Mouse (Mus musculus): ENCODE measurements around the gene Cdkn2a. TPM values are rescaled to one million over a fixed set of nuclear protein-coding genes. Genes with fewer than 3 reads are reported as not detected.
A peak's percentile ranks its signal among the peaks of the same experiment; 100 is the strongest.

The Cdkn2a gene
- polyA plus RNA-seq, 1 experiment, result 0.17 TPM

- H3K4me1 ChIP-seq (ENCODE audit: control insufficient read depth, insufficient read depth, low read length), result no peaks in the 10 kb centered on the region
- no peak overlapping the region for H3K4me3 ChIP-seq (ENCODE audit: insufficient read depth, low read length)
- TF ChIP-seq CTCF (IDR thresholded peaks at IDR 0.05; ENCODE audit: extremely low read depth, insufficient read depth, low read length), result no peak
- no peak for TF ChIP-seq POLR2A (IDR thresholded peaks at IDR 0.05; ENCODE audit: extremely low read depth, insufficient read depth, low read length)
- H3K27ac ChIP-seq (ENCODE audit: insufficient read depth, low read length), result no peak overlapping the region
These were observed 7.7 kb upstream of the Cdkn2a start for GRCm38 (mm10) chr4:89302129-89302528.

GRCm38 (mm10) chr4:89299721-89300120, 5.3 kb upstream of the Cdkn2a start:
- TF ChIP-seq CTCF (IDR thresholded peaks at IDR 0.05; ENCODE audit: extremely low read depth, insufficient read depth, low read length) (no peak), POLR2A (IDR thresholded peaks at IDR 0.05; ENCODE audit: extremely low read depth, insufficient read depth, low read length) (no peak)
- Histone ChIP-seq H3K4me3 (ENCODE audit: insufficient read depth, low read length) (no peak overlapping the region), H3K27ac (ENCODE audit: insufficient read depth, low read length) (no peak overlapping the region), H3K4me1 (ENCODE audit: control insufficient read depth, insufficient read depth, low read length) (no peaks in the 10 kb centered on the region)

- Histone ChIP-seq H3K27ac (ENCODE audit: insufficient read depth, low read length) (no peak overlapping the region), H3K4me1 (ENCODE audit: control insufficient read depth, insufficient read depth, low read length) (no peaks in the 10 kb centered on the region), H3K4me3 (ENCODE audit: insufficient read depth, low read length) (peak overlapping the region; percentile 41; the same call in 1 of the 2 replicates)
- TF ChIP-seq POLR2A (IDR thresholded peaks at IDR 0.05; ENCODE audit: extremely low read depth, insufficient read depth, low read length), result no peak
- TF ChIP-seq CTCF (IDR thresholded peaks at IDR 0.05; ENCODE audit: extremely low read depth, insufficient read depth, low read length), result no peak
These were observed 1.2 kb upstream of the Cdkn2a start for GRCm38 (mm10) chr4:89295441-89296220.

GRCm38 (mm10) chr4:89294091-89294485, 365 bp downstream of the Cdkn2a start:
- peak overlapping the region; percentile 41; the same call in 1 of the 2 replicates for H3K4me3 ChIP-seq (ENCODE audit: insufficient read depth, low read length)
- TF ChIP-seq CTCF (IDR thresholded peaks at IDR 0.05; ENCODE audit: extremely low read depth, insufficient read depth, low read length) (no peak), POLR2A (IDR thresholded peaks at IDR 0.05; ENCODE audit: extremely low read depth, insufficient read depth, low read length) (no peak)
- H3K4me1 ChIP-seq (ENCODE audit: control insufficient read depth, insufficient read depth, low read length), result no peaks in the 10 kb centered on the region
- no peak overlapping the region for H3K27ac ChIP-seq (ENCODE audit: insufficient read depth, low read length)

- TF ChIP-seq POLR2A (IDR thresholded peaks at IDR 0.05; ENCODE audit: extremely low read depth, insufficient read depth, low read length) (no peak), CTCF (IDR thresholded peaks at IDR 0.05; ENCODE audit: extremely low read depth, insufficient read depth, low read length) (no peak)
- Histone ChIP-seq H3K4me3 (ENCODE audit: insufficient read depth, low read length) (no peak overlapping the region), H3K27ac (ENCODE audit: insufficient read depth, low read length) (no peak overlapping the region), H3K4me1 (ENCODE audit: control insufficient read depth, insufficient read depth, low read length) (no peaks in the 10 kb centered on the region)
These were observed 937 bp downstream of the Cdkn2a start for GRCm38 (mm10) chr4:89293516-89293915.

- Histone ChIP-seq H3K4me3 (ENCODE audit: insufficient read depth, low read length) (no peak overlapping the region), H3K27ac (ENCODE audit: insufficient read depth, low read length) (no peak overlapping the region), H3K4me1 (ENCODE audit: control insufficient read depth, insufficient read depth, low read length) (no peaks in the 10 kb centered on the region)
- TF ChIP-seq POLR2A (IDR thresholded peaks at IDR 0.05; ENCODE audit: extremely low read depth, insufficient read depth, low read length) (no peak), CTCF (IDR thresholded peaks at IDR 0.05; ENCODE audit: extremely low read depth, insufficient read depth, low read length) (no peak)
These were observed 5.4 kb downstream of the Cdkn2a start for GRCm38 (mm10) chr4:89289028-89289427.

GRCm38 (mm10) chr4:89286566-89286965, 7.9 kb downstream of the Cdkn2a start:
- Histone ChIP-seq H3K4me1 (ENCODE audit: control insufficient read depth, insufficient read depth, low read length) (no peaks in the 10 kb centered on the region), H3K4me3 (ENCODE audit: insufficient read depth, low read length) (no peak overlapping the region), H3K27ac (ENCODE audit: insufficient read depth, low read length) (no peak overlapping the region)
- no peak for TF ChIP-seq CTCF (IDR thresholded peaks at IDR 0.05; ENCODE audit: extremely low read depth, insufficient read depth, low read length)
- TF ChIP-seq POLR2A (IDR thresholded peaks at IDR 0.05; ENCODE audit: extremely low read depth, insufficient read depth, low read length), result no peak

- no peak for TF ChIP-seq CTCF (IDR thresholded peaks at IDR 0.05; ENCODE audit: extremely low read depth, insufficient read depth, low read length)
- H3K4me1 ChIP-seq (ENCODE audit: control insufficient read depth, insufficient read depth, low read length), result no peaks in the 10 kb centered on the region
- H3K27ac ChIP-seq (ENCODE audit: insufficient read depth, low read length), result no peak overlapping the region
- H3K4me3 ChIP-seq (ENCODE audit: insufficient read depth, low read length), result no peak overlapping the region
These were observed 8.8 kb downstream of the Cdkn2a start for GRCm38 (mm10) chr4:89285688-89286087.

- Histone ChIP-seq H3K4me3 (ENCODE audit: insufficient read depth, low read length) (no peak overlapping the region), H3K27ac (ENCODE audit: insufficient read depth, low read length) (no peak overlapping the region), H3K4me1 (ENCODE audit: control insufficient read depth, insufficient read depth, low read length) (no peaks in the 10 kb centered on the region)
- TF ChIP-seq CTCF (IDR thresholded peaks at IDR 0.05; ENCODE audit: extremely low read depth, insufficient read depth, low read length), result no peak
- TF ChIP-seq POLR2A (IDR thresholded peaks at IDR 0.05; ENCODE audit: extremely low read depth, insufficient read depth, low read length), result no peak
These were observed 11.8 kb downstream of the Cdkn2a start for GRCm38 (mm10) chr4:89282661-89283060.

GRCm38 (mm10) chr4:89282036-89282566, 12.4 kb downstream of the Cdkn2a start:
- Histone ChIP-seq H3K4me3 (ENCODE audit: insufficient read depth, low read length) (no peak overlapping the region), H3K4me1 (ENCODE audit: control insufficient read depth, insufficient read depth, low read length) (no peaks in the 10 kb centered on the region), H3K27ac (ENCODE audit: insufficient read depth, low read length) (no peak overlapping the region)
- TF ChIP-seq CTCF (IDR thresholded peaks at IDR 0.05; ENCODE audit: extremely low read depth, insufficient read depth, low read length) (no peak), POLR2A (IDR thresholded peaks at IDR 0.05; ENCODE audit: extremely low read depth, insufficient read depth, low read length) (no peak)
